Mouse (Mus musculus) thymus, adult 2 months (tissue): ENCODE data around the gene Gm9903.

Experiments used
- CTCF ChIP-seq: fragments of 200-500 bp; IDR thresholded peaks from 2 replicates; pipeline ENCODE4 v1.5.1; 2012; ENCODE audit warnings: mild to moderate bottlenecking, control low read depth, low read length, moderate library complexity, borderline replicate concordance; ENCODE audit not compliant: control insufficient read depth, poor library complexity, insufficient read depth; ENCODE audit errors: extremely low read depth
- POLR2A ChIP-seq: fragments of 200-500 bp; IDR thresholded peaks from 2 replicates; pipeline ENCODE4 v1.6.1; 2012; ENCODE audit warnings: mild to moderate bottlenecking, low read length, control low read depth, moderate library complexity; ENCODE audit not compliant: control insufficient read depth, poor library complexity, insufficient read depth; ENCODE audit errors: extremely low read depth

DNA sequence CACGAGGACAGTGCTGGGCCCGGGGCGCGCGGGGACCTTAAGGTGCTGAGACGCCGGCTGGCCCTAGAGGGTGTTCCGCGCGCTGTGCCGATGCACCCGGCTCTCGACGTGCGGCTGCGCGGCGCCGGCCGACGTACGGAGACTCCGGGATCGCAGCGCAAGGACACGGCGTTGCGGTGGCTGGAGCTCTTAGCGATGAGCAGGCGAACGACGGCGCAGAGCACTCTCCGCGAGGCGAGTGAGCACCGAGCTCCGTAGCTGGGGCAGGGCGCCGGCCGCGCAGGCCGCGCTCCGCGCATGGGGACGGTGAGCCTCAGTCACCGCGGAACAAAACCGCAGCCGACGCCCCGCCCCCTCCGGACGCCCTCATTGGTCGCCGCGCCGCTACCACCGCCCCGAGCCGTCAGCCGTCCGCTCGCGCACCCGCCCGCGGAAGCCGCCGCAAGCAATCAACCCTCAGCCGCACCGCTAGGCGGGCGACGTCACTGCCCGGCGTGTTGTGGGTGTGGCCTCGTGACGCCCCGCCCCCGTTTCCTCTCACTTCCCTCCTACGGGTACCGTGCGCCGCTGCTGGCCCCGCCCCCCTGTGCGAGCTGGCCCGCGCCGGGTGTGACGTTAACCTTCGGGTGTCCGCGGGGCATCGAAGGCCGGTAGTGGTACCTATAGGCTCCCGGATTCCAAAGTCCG, at the start of gene Gm9903, which contains the start of gene Fam53a:
- peak; percentile 99 for TF ChIP-seq POLR2A
- peak; percentile 68; the same call in 1 of the 2 replicates for TF ChIP-seq CTCF
